Mouse (Mus musculus) ES-Bruce4 (cell line): Measurements from ENCODE around the gene Trex2. TPM values are rescaled to one million over a fixed set of nuclear protein-coding genes. Genes with fewer than 3 reads are reported as not detected.
A peak's percentile ranks its signal among the peaks of the same experiment; 100 is the strongest.

Experiments
- H3K27ac ChIP-seq: 2 replicates; pipeline ENCODE4 v1.5.1; 2012; ENCODE audit warnings: low read length, inconsistent platforms; ENCODE audit not compliant: insufficient read depth
- H3K27me3 ChIP-seq: 2 replicates; pipeline ENCODE4 v1.6.1; 2012; ENCODE audit warnings: mild to moderate bottlenecking, low read length, inconsistent platforms; ENCODE audit not compliant: control insufficient read depth, poor library complexity, insufficient read depth, severe bottlenecking
- H3K36me3 ChIP-seq: 2 replicates; pipeline ENCODE4 v1.6.1; 2012; ENCODE audit warnings: inconsistent platforms, mild to moderate bottlenecking, low read length, moderate library complexity; ENCODE audit not compliant: control insufficient read depth, poor library complexity, insufficient read depth, severe bottlenecking
- H3K4me1 ChIP-seq: one replicate; pipeline ENCODE4 v1.8.1; 2011; ENCODE audit warnings: low read length; ENCODE audit not compliant: control insufficient read depth, insufficient read depth
- H3K4me3 ChIP-seq: 2 replicates; pipeline ENCODE4 v1.5.1; 2011; ENCODE audit warnings: low read depth, mild to moderate bottlenecking, low read length
- H3K9ac ChIP-seq: 2 replicates; pipeline ENCODE4 v1.6.1; 2012; ENCODE audit warnings: low read depth, mild to moderate bottlenecking, inconsistent platforms; ENCODE audit not compliant: poor library complexity, severe bottlenecking
- H3K9me3 ChIP-seq: replicated peaks from 2 replicates; pipeline ENCODE4 v1.6.1; 2012; ENCODE audit warnings: mild to moderate bottlenecking, low read length, inconsistent platforms; ENCODE audit not compliant: control insufficient read depth, poor library complexity, insufficient read depth, severe bottlenecking
- CTCF ChIP-seq: IDR thresholded peaks from one replicate; pipeline ENCODE4 v1.8.1; 2011; ENCODE audit warnings: low read depth, low read length
- EP300 ChIP-seq: IDR thresholded peaks from 2 replicates; pipeline ENCODE4 v1.6.1; 2011; ENCODE audit warnings: low read depth, low read length; ENCODE audit not compliant: insufficient read depth
- POLR2A ChIP-seq: IDR thresholded peaks from one replicate; pipeline ENCODE4 v1.8.1; 2011; ENCODE audit warnings: low read length; ENCODE audit not compliant: insufficient read depth
- polyA plus RNA-seq: library from polyadenylated mRNA; stranded (reverse); fragments of >200 nt; gene quantifications from 2 replicates; pipeline ENCODE4 v1.2.4, GENCODE M21; 2011; ENCODE audit warnings: low read depth; ENCODE audit not compliant: missing spikeins, insufficient read depth, insufficient read length

Trex2 gene
- polyA plus RNA-seq, 1 experiment, result not detected

GRCm38 (mm10) chrX:73468752-73469151 is 33.6 kb upstream of the Trex2 start:
- H3K27me3 ChIP-seq, result no peaks in the 10 kb centered on the region
- no peaks in the 10 kb centered on the region for H3K9me3 ChIP-seq
- no peaks in the 10 kb centered on the region for H3K4me1 ChIP-seq
- TF ChIP-seq POLR2A, result no peak
- TF ChIP-seq EP300, result no peak
- TF ChIP-seq CTCF, result no peak
- no peak overlapping the region for H3K9ac ChIP-seq
- H3K4me3 ChIP-seq, result no peak overlapping the region
- H3K36me3 ChIP-seq, result no peaks in the 10 kb centered on the region
- H3K27ac ChIP-seq, result no peak overlapping the region

GRCm38 (mm10) chrX:73468330-73468729 is 33.2 kb upstream of the Trex2 start:
- H3K9ac ChIP-seq, result no peak overlapping the region
- H3K9me3 ChIP-seq, result no peaks in the 10 kb centered on the region
- H3K27ac ChIP-seq, result no peak overlapping the region
- no peaks in the 10 kb centered on the region for H3K27me3 ChIP-seq
- H3K36me3 ChIP-seq, result no peaks in the 10 kb centered on the region
- H3K4me1 ChIP-seq, result no peaks in the 10 kb centered on the region
- H3K4me3 ChIP-seq, result no peak overlapping the region
- TF ChIP-seq CTCF, result no peak

- Histone ChIP-seq H3K4me1 (no peaks in the 10 kb centered on the region), H3K9me3 (no peaks in the 10 kb centered on the region), H3K27ac (no peak overlapping the region), H3K4me3 (no peak overlapping the region), H3K9ac (no peak overlapping the region), H3K27me3 (no peaks in the 10 kb centered on the region), H3K36me3 (no peaks in the 10 kb centered on the region)
- TF ChIP-seq EP300 (no peak), CTCF (no peak), POLR2A (no peak)
Measured at GRCm38 (mm10) chrX:73467446-73468241, 32.5 kb upstream of the Trex2 start.

- H3K9ac ChIP-seq, result no peak overlapping the region
- H3K27ac ChIP-seq, result no peak overlapping the region
- H3K9me3 ChIP-seq, result no peaks in the 10 kb centered on the region
- H3K4me1 ChIP-seq, result no peaks in the 10 kb centered on the region
- TF ChIP-seq CTCF, result no peak
- no peak for TF ChIP-seq EP300
- TF ChIP-seq POLR2A, result no peak
- no peaks in the 10 kb centered on the region for H3K27me3 ChIP-seq
- no peak overlapping the region for H3K4me3 ChIP-seq
- no peaks in the 10 kb centered on the region for H3K36me3 ChIP-seq
Measured at GRCm38 (mm10) chrX:73465483-73466186, 30.5 kb upstream of the Trex2 start.

- H3K4me3 ChIP-seq, result peak overlapping the region; percentile 29; the same call in 1 of the 2 replicates
- H3K27ac ChIP-seq, result no peak overlapping the region
- no peaks in the 10 kb centered on the region for H3K27me3 ChIP-seq
- no peaks in the 10 kb centered on the region for H3K4me1 ChIP-seq
- no peak overlapping the region for H3K9ac ChIP-seq
- TF ChIP-seq CTCF (no peak), EP300 (no peak), POLR2A (no peak)
- no peaks in the 10 kb centered on the region for H3K36me3 ChIP-seq
- H3K9me3 ChIP-seq, result no peaks in the 10 kb centered on the region
Measured at GRCm38 (mm10) chrX:73460792-73461191, 25.6 kb upstream of the Trex2 start.

- Histone ChIP-seq H3K36me3 (no peaks in the 10 kb centered on the region), H3K4me3 (peak within 1 kb of the TSS; percentile 90), H3K27me3 (no peaks in the 10 kb centered on the region), H3K9me3 (no peaks in the 10 kb centered on the region), H3K27ac (no peak within 1 kb of the TSS), H3K9ac (peak within 1 kb of the TSS; percentile 33; the same call in 1 of the 2 replicates), H3K4me1 (no peaks in the 10 kb centered on the region)
- peak; percentile 46 for TF ChIP-seq CTCF
- TF ChIP-seq EP300, result no peak
Measured at GRCm38 (mm10) chrX:73458877-73459392, 23.8 kb upstream of the Trex2 start, which contains the start of gene Haus7. TSS of gene Haus7 (minus strand) at chrX:73459044.
